Mouse (Mus musculus) embryonic facial prominence, embryonic 15.5 days (tissue): ENCODE data around the gene Ncoa1. TPM values are rescaled to one million over a fixed set of nuclear protein-coding genes. Genes with fewer than 3 reads are reported as not detected.
A peak's percentile ranks its signal among the peaks of the same experiment; 100 is the strongest.

Experiments used
- ATAC-seq: fragments of 200-750 bp; cut with Nextera tagmentation; 2 replicates; pipeline ENCODE4 v1.8.0; 2017; ENCODE audit warnings: low read depth, moderate TSS enrichment; ENCODE audit not compliant: insufficient number of reproducible peaks, low FRiP score, low TSS enrichment
- H3K27ac ChIP-seq: fragments of 300-500 bp; sonication (generic); replicated peaks from 2 replicates; pipeline ENCODE4 v1.5.1; 2015; ENCODE audit warnings: mild to moderate bottlenecking, inconsistent platforms
- H3K27me3 ChIP-seq: fragments of 300-500 bp; sonication (generic); 2 replicates; pipeline ENCODE4 v1.6.1; 2015; ENCODE audit warnings: inconsistent platforms
- H3K36me3 ChIP-seq: fragments of 300-500 bp; sonication (generic); 2 replicates; pipeline ENCODE4 v1.6.1; 2015; ENCODE audit warnings: mild to moderate bottlenecking, inconsistent platforms
- H3K4me1 ChIP-seq: fragments of 300-500 bp; sonication (generic); 2 replicates; pipeline ENCODE4 v1.6.1; 2015; ENCODE audit warnings: inconsistent platforms
- H3K4me2 ChIP-seq: fragments of 300-500 bp; sonication (generic); replicated peaks from 2 replicates; pipeline ENCODE4 v1.6.1; 2015; ENCODE audit warnings: mild to moderate bottlenecking, inconsistent platforms
- H3K4me3 ChIP-seq: fragments of 300-500 bp; sonication (generic); replicated peaks from 2 replicates; pipeline ENCODE4 v1.5.1; 2015; ENCODE audit warnings: mild to moderate bottlenecking, inconsistent platforms
- H3K9ac ChIP-seq: fragments of 300-500 bp; sonication (generic); 2 replicates; pipeline ENCODE4 v1.6.1; 2015; ENCODE audit warnings: inconsistent platforms
- H3K9me3 ChIP-seq: fragments of 300-500 bp; sonication (generic); replicated peaks from 2 replicates; pipeline ENCODE4 v1.6.1; 2016; ENCODE audit warnings: inconsistent platforms
- WGBS: fragments of 180-500 bp; shearing (Covaris S2); methylation state at CpG from one replicate; pipeline ENCODE4 v1.1.7; 2015; 5-methylcytosine and 5-hydroxymethylcytosine counted together
- polyA plus RNA-seq: library from polyadenylated mRNA; unstranded; fragments of >200 nt; fragmentation: Nextera tagmentation; extraction: Ambion mirVana; gene quantifications from 2 replicates; pipeline ENCODE4 v1.2.1, GENCODE M21; 2015

Gene Ncoa1
- polyA plus RNA-seq, 1 experiment from 2014 or later, result 14.1 TPM

- Histone ChIP-seq H3K27me3 (no peaks in the 10 kb centered on the region), H3K9ac (no peak overlapping the region), H3K9me3 (no peaks in the 10 kb centered on the region), H3K27ac (no peak overlapping the region), H3K36me3 (peaks cover 68% of the 10 kb centered on the region), H3K4me2 (no peak overlapping the region), H3K4me1 (no peaks in the 10 kb centered on the region), H3K4me3 (no peak overlapping the region)
- no peak for ATAC-seq
- 95% methylated on average over 9 of the region's 9 CpGs for WGBS
Observed at GRCm38 (mm10) chr12:4209196-4209595, 267.8 kb downstream of the Ncoa1 start.

- Histone ChIP-seq H3K36me3 (peaks cover 63% of the 10 kb centered on the region), H3K4me1 (no peaks in the 10 kb centered on the region)
Observed at GRCm38 (mm10) chr12:4208405-4209133, 268.4 kb downstream of the Ncoa1 start.

DNA sequence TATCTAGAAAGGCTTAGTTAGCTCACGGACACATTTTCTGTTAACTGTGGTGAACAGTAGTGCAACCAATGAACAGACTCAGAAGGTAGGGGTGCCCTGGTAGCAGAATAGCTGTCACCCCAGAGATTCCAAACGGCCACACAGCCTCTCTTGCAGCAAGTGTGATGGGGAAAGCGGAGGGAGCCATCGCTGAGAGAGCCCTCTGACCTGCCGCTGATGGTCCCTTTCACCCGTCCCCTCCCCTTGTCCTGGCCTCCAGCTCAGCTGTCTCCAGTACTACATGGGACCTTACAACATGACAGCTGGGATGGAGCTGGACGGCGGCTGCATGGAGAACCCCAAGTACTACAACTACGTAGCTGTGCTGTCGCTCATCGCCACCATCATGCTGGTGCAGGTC, 270.9 kb downstream of the Ncoa1 start:
- ATAC-seq, result no peak
- WGBS, result 91% methylated on average over 11 of the region's 11 CpGs
- H3K27me3 ChIP-seq, result no peaks in the 10 kb centered on the region
- H3K4me3 ChIP-seq, result no peak overlapping the region
- no peak overlapping the region for H3K9ac ChIP-seq
- H3K4me2 ChIP-seq, result no peak overlapping the region
- H3K4me1 ChIP-seq, result no peaks in the 10 kb centered on the region
- H3K9me3 ChIP-seq, result no peaks in the 10 kb centered on the region
- H3K27ac ChIP-seq, result no peak overlapping the region
- peaks cover 60% of the 10 kb centered on the region for H3K36me3 ChIP-seq

More at GRCm38 (mm10) chr12:4208405-4209133, 268.4 kb downstream of the Ncoa1 start:
- no peak for ATAC-seq
- Histone ChIP-seq H3K4me3 (no peak overlapping the region), H3K27me3 (no peaks in the 10 kb centered on the region), H3K4me2 (no peak overlapping the region), H3K9ac (no peak overlapping the region), H3K27ac (no peak overlapping the region), H3K9me3 (no peaks in the 10 kb centered on the region)
- WGBS, result 79% methylated on average over 15 of the region's 15 CpGs

DNA sequence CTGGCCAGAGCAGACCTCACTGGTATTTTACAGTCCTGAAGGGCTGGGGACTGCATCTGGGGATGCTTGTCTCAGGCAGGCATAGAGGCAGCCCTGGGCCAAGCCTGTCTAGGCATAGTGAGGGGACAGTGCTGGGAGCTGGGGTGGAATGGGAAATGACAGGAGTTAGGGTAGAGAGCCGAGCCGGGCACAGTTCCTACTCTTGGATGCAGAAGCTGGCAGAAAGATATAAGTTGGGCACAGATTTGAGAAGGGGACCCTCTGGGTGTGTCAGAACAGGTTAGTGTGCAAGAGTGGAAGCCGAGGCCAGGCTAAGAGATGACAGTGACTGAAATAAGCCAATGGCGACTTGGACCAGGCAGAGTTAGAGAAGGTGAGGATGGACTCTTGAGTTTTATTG, 274.8 kb downstream of the Ncoa1 start:
- no peak overlapping the region for H3K4me3 ChIP-seq
- no peaks in the 10 kb centered on the region for H3K9me3 ChIP-seq
- peaks cover 63% of the 10 kb centered on the region for H3K36me3 ChIP-seq
- H3K9ac ChIP-seq, result no peak overlapping the region
- WGBS, result 88% methylated on average over 4 of the region's 4 CpGs
- H3K27me3 ChIP-seq, result no peaks in the 10 kb centered on the region
- no peak for ATAC-seq
- no peak overlapping the region for H3K4me2 ChIP-seq
- no peak overlapping the region for H3K27ac ChIP-seq
- H3K4me1 ChIP-seq, result no peaks in the 10 kb centered on the region

GRCm38 (mm10) chr12:4201454-4202200, 275.4 kb downstream of the Ncoa1 start:
- WGBS, result 79% methylated on average over 13 of the region's 13 CpGs
- H3K4me3 ChIP-seq, result no peak overlapping the region
- no peaks in the 10 kb centered on the region for H3K9me3 ChIP-seq
- no peak overlapping the region for H3K27ac ChIP-seq
- H3K9ac ChIP-seq, result no peak overlapping the region
- no peak overlapping the region for H3K4me2 ChIP-seq
- no peaks in the 10 kb centered on the region for H3K27me3 ChIP-seq
- H3K4me1 ChIP-seq, result no peaks in the 10 kb centered on the region
- peaks cover 65% of the 10 kb centered on the region for H3K36me3 ChIP-seq
- peak; percentile 37 for ATAC-seq

- Histone ChIP-seq H3K4me3 (no peak overlapping the region), H3K4me2 (no peak overlapping the region), H3K27me3 (no peaks in the 10 kb centered on the region), H3K9ac (no peak overlapping the region), H3K36me3 (peaks cover 63% of the 10 kb centered on the region), H3K4me1 (0 out of 2 replicates have a peak, but pooled peaks cover 6% of the 10 kb centered on the region), H3K9me3 (no peaks in the 10 kb centered on the region), H3K27ac (no peak overlapping the region)
- ATAC-seq, result no peak
- WGBS, result 92% methylated on average over 11 of the region's 11 CpGs
Observed at GRCm38 (mm10) chr12:4199271-4199670, 277.7 kb downstream of the Ncoa1 start.

DNA sequence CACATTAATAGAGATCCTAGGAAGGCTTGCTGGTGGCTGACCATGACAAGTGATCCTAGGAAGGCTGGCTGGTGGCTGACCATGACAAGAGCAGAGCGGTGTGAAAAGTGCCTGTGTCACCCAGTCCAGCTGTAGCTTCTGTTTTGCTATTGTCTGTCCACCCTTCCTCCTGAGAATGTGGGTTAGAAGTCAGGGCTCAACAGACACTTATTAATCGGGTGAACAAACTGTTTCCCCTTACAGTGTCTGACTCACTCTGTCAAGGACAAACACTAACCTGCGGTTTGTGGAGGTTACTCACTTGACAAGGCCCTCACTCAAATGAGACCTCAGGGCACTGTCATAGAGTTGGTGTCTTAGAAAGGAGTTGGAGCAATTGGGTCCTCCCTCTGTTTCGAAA, 278.3 kb downstream of the Ncoa1 start:
- Histone ChIP-seq H3K9ac (no peak overlapping the region), H3K4me3 (no peak overlapping the region), H3K4me1 (peaks cover 10% of the 10 kb centered on the region), H3K27me3 (no peaks in the 10 kb centered on the region), H3K36me3 (peaks cover 63% of the 10 kb centered on the region), H3K27ac (no peak overlapping the region), H3K4me2 (no peak overlapping the region), H3K9me3 (no peaks in the 10 kb centered on the region)
- no peak for ATAC-seq
- WGBS, result 90% methylated on average over 4 of the region's 4 CpGs

Other genes with a start within 250 kb of the Ncoa1 start
- gene Ptrhd1, start 243.2 kb downstream of the Ncoa1 start, polyA plus RNA-seq, result 4.7 and 5.2 TPM in 2 replicates
- 12.0 and 13.6 TPM in 2 replicates for gene Cenpo, start 242.9 kb downstream of the Ncoa1 start, polyA plus RNA-seq
- gene Itsn2, start 115.5 kb upstream of the Ncoa1 start, polyA plus RNA-seq, result 38.9 and 41.5 TPM in 2 replicates
- not detected in 2 replicates for gene Gm3625, start 115.7 kb upstream of the Ncoa1 start, polyA plus RNA-seq